Mouse (Mus musculus) right cerebral cortex, adult 2 months (tissue): ENCODE measurements at regions not wholly inside any gene's neighbourhood (a gene's known extent, or its start where the extent isn't known, plus 50 kb on each side); places are given as distances from the start of the nearest gene placed in this dataset.

Source experiments
- DNase-seq, 2 experiments: peaks; one replicate each; pipeline ENCODE4 v3.0.0; 2021 to 2022; ENCODE audit warnings: low spot score in 2 of 2

- peak; percentile 2 to 3 for DNase-seq
Observed at GRCm38 (mm10) chr5:70155173-70155572, 563.0 kb upstream of the Gnpda2 start.
